Mouse (Mus musculus): ENCODE measurements around the gene Zfp935. TPM values are rescaled to one million over a fixed set of nuclear protein-coding genes. Genes with fewer than 3 reads are reported as not detected.
"Not testable (repeated sequence)": the region's sequence is repeated elsewhere in the genome, so short reads cannot be mapped to it uniquely, and the experiment has no call there.

Gene Zfp935
- polyA plus RNA-seq (2015; fragmentation: Nextera tagmentation; extraction: Ambion mirVana) = 0.28 TPM in 1 of 2 replicates, not detected in the other

DNA sequence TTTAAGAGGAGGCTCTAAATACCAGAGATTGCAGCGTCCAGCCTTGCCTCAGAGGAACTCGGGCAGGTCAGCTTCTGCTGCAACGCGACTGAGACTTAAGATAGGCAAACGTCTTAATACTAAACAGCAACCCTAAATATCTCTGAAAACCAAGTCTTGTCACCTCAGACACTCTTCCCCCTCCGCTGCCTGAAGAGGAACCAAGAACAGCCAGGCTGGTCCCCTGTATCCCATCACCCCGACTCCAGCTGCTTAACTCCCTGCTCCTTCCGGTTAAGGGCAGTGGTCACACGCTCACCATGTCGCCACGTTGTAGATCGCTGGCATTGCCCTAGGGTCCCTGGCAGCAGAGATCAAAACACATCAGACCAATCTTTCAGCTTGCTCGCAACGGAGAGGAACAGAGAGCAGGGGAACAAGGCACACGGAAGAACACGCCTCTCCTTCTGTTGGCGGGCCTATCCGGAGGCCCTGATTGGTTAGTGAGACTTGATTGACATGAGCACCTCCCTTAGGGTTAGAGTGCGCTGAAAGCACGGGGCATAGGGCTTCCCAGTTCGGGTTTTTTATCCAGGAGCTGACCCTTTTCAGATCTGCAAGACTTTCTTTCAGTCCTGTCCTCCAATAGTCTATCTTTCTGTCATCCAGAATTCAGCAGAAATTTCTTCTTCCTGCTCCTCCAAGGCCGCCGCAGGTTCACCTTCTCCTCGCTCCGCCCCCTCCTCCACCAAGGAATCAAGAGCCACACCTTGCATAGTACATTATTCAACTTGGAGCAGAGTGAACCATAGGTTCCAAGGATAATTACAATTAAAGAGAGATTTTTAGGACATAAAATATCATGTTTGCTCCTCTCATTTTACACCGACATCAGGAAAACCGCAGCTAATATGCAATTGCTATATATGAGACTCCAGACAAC is at the start of gene Zfp935:
Zfp935 (minus strand) TSS at position 323 of the 922 bp plus-strand sequence.
- ATAC-seq (replicated peaks) = peak; percentile 75
- not testable (repeated sequence) for H3K4me1 ChIP-seq; H3K9me3 ChIP-seq; H3K27ac ChIP-seq; H3K27me3 ChIP-seq (replicated peaks); H3K36me3 ChIP-seq (replicated peaks)
- peak within 1 kb of the TSS; percentile 49 for H3K4me3 ChIP-seq
- H3K4me2 ChIP-seq = peak within 1 kb of the TSS; percentile 50
- H3K9ac ChIP-seq = peak within 1 kb of the TSS; percentile 55
- 3% methylated on average over 27 of the region's 27 CpGs for WGBS

DNA sequence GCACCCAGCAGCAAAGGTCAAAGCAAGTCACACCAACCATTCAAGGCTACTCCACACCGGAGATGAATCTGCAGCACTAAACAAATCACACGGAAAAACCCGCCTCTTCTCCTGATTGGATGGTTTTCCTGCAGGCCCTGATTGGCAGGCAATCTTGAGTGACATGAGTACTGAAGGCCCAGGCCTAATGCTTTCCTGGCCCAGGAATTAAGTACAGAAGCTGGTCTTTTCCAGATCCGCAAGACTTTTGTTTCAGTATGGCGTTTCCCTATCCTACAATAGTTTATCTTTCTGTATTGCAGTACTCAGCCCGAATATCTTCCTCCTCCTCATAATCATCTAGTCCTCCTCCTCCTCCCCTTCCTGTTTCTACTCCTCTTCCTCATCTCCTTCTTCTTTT is 12.8 kb upstream of the Zfp935 start, which contains the start of gene Zfp934:
Zfp934 (minus strand) TSS at position 101 of the 400 bp plus-strand sequence.
- 88% methylated on average over 4 of the region's 6 CpGs for WGBS
- not testable (repeated sequence) for ATAC-seq (replicated peaks)

DNA sequence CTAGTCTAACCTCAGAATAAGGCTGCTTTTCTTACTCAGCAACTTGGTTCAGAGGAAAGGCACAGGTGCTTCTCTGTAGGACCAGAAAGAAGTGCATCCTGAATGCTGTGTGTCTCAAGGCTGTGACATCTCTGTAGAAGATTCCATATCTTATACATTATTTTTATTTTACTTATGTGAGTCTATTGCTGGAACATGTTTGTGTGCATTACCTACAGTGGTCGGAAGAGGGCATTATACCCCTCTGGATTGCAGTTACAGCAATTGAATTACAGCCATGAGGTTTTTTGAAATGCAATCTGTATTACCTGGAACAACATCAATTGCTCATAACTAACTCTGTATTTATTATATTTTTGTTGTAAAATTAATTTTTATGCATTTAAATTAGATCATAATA is 3.4 kb upstream of the Zfp935 start:
- H3K36me3 ChIP-seq (replicated peaks); H3K4me3 ChIP-seq; H3K9me3 ChIP-seq; H3K4me2 ChIP-seq; H3K27ac ChIP-seq; H3K4me1 ChIP-seq; ATAC-seq (replicated peaks); H3K9ac ChIP-seq; H3K27me3 ChIP-seq (replicated peaks): not testable (repeated sequence)
- WGBS = 19% methylated on average over 1 of the region's 1 CpGs

More for the DNA sequence above, 12.8 kb upstream of the Zfp935 start, which contains the start of gene Zfp934:
- not testable (repeated sequence) for H3K36me3 ChIP-seq (replicated peaks); H3K27ac ChIP-seq; H3K4me1 ChIP-seq; H3K4me2 ChIP-seq; H3K9me3 ChIP-seq; H3K4me3 ChIP-seq; H3K9ac ChIP-seq; H3K27me3 ChIP-seq (replicated peaks)

DNA sequence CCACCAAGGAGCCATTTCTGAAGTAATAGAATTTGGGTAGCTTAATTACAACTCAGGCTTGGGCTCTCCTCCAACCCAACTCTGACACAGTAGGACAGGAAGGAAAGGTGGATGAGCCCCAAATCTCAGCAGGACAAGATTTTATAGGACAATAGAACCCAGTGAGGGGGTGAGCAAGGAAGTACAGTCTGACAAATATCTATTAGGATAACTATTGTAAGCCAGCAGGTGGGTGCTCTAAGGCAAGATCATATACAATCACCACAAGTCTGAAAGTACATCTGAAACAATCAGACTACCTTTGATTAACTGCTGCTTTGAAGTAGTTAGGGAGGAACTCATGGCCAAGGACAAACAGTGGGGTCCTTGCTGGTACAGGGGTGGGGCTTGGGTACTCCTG is 28.2 kb downstream of the Zfp935 start:
- not testable (repeated sequence) for H3K9ac ChIP-seq; H3K4me1 ChIP-seq; H3K9me3 ChIP-seq; H3K27me3 ChIP-seq (replicated peaks); H3K4me3 ChIP-seq; ATAC-seq (replicated peaks); H3K4me2 ChIP-seq; H3K27ac ChIP-seq; H3K36me3 ChIP-seq (replicated peaks)

DNA sequence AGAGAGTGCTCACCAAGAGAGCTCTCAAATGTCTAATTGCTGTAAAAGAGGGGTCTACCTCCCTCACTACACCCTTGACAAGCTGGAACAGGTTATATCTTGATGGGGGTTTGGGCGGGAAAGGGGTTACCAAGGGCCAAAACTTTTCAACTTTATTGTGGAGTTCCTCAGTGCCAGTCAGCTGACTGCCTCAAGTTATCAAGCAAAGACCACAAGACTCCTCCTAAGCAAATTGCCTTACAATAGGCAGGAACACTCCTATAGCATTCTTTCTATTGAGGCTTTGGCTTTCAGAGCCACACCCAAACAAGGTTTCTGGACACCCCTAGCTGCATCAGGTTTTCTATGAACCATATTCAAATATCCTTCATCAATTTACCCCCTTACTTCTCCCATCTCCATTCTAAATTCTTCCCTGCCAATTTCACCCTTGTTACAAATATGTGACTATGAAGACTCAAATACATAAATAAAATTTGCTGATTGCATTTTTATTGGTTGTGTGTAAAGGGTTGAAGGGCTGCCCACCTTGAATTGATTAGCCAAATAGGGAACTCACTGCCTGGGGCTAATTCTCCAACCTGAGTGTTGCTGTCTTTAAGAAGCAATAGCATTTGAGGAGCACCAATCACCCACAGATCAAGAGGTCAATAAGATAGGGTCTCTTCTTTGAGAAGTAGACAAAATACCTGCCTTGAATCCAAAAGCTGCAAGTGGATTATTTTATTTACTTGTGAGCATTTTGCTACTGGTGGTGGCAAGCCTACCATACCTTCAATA is 47.5 kb downstream of the Zfp935 start:
- H3K4me2 ChIP-seq; H3K27ac ChIP-seq; ATAC-seq (replicated peaks); H3K4me3 ChIP-seq; H3K9ac ChIP-seq; H3K36me3 ChIP-seq (replicated peaks); H3K27me3 ChIP-seq (replicated peaks); H3K9me3 ChIP-seq; H3K4me1 ChIP-seq: not testable (repeated sequence)
- 83% methylated on average over 1 of the region's 1 CpGs for WGBS

DNA sequence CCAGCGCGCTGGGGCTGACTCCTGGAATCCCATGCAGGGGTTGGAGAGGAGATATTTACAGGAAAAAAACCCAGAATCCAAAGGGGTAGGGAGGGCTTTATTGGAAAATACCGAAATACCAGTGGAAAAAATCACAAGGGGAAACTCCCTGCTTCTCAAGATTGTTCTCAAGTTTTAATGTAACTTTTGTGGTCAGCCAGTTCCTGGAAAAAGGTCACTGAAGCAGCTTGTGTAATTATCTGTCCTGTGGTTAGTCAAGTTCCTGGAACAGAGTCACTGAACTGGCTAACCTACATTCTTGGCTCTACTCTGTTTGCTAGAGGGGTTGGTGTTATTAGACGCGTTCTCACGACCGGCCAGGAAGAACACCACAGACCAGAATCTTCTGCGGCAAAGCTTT is 85.7 kb downstream of the Zfp935 start:
- not testable (repeated sequence) for H3K9me3 ChIP-seq; H3K4me2 ChIP-seq; H3K4me1 ChIP-seq; H3K9ac ChIP-seq; H3K4me3 ChIP-seq; H3K27me3 ChIP-seq (replicated peaks); H3K27ac ChIP-seq; H3K36me3 ChIP-seq (replicated peaks); ATAC-seq (replicated peaks)
- 94% methylated on average over 8 of the region's 8 CpGs for WGBS

DNA sequence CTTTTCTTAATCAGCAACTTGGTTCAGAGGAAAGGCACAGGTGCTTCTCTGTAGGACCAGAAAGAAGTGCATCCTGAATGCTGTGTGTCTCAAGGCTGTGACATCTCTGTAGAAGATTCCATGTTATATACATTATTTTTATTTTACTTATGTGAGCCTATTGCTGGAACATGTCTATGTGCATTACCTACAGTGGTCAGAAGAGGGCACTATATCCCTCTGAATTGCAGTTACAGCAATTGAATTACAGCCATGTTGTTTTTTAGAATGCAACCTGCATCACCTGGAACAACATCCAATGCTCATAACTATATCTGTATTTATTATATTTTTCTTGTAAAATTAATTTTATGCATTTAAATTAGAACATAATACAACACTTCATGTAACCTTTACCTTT is 88.4 kb downstream of the Zfp935 start:
- H3K27me3 ChIP-seq (replicated peaks); H3K27ac ChIP-seq; ATAC-seq (replicated peaks); H3K36me3 ChIP-seq (replicated peaks); H3K4me3 ChIP-seq; H3K9me3 ChIP-seq; H3K9ac ChIP-seq; H3K4me1 ChIP-seq; H3K4me2 ChIP-seq: not testable (repeated sequence)

DNA sequence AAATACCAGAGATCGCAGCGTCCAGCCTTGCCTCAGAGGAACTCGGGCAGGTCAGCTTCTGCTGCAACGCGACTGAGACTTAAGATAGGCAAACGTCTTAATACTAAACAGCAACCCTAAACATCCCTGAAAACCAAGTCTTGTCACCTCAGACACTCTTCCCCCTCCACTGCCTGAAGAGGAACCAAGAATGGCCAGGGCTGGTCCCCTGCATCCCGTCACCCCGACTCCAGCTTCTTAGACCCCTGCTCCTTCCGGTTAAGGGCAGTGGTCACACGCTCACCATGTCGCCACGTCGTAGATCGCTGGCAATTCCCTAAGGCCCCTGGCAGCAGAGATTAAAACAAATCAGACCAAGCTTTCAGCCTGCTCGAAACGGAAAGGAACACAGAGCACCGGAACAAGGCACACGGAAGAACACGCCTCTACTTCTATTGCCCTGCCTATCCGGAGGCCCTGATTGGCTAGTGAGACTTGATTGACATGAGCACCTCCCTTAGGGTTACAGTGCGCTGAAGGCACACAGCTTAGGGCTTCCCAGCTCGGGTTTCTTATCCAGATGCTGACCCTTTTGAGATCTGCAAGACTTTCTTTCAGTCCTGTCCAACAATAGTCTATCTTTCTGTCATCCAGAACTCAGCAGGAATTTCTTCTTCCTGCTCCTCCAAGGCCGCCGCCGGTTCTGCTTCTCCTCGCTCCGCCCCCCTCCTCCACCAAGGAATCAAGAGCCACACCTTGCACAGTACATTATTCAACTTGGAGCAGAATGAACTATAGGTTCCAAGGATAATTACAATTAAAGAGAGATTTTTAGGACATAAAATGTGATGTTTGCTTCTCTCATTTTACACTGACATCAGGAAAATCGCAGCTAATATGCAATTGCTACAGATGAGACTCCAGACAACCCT is 91.6 kb downstream of the Zfp935 start, which contains the start of gene Gm49359:
Gm49359 (minus strand) TSS at position 409 of the 911 bp plus-strand sequence.
- H3K36me3 ChIP-seq (replicated peaks); H3K4me1 ChIP-seq; H3K27me3 ChIP-seq (replicated peaks): not testable (repeated sequence)
- Histone ChIP-seq H3K4me3 (peak within 1 kb of the TSS; percentile 56), H3K27ac (peak within 1 kb of the TSS; percentile 82), H3K4me2 (peak within 1 kb of the TSS; percentile 44), H3K9ac (peak within 1 kb of the TSS; percentile 73), H3K9me3 (peaks cover 10% of the 10 kb centered on the region; the same call in 1 of the 2 replicates)
- 1% methylated on average over 28 of the region's 28 CpGs for WGBS
- peak; percentile 100 for ATAC-seq (replicated peaks)

Small RNA genes lying within 50 kb of the gene (microRNA-seq; reads per million reads assigned to microRNA genes)
- not detected for gene Gm22256

Other genes starting within 250 kb of the Zfp935 start
- gene Gm3604, start 175.3 kb downstream of the Zfp935 start, polyA plus RNA-seq (2015; fragmentation: Nextera tagmentation; extraction: Ambion mirVana) = 2.0 and 2.4 TPM in 2 replicates
- 16.7 and 16.8 TPM in 2 replicates for gene Gm49359, start 91.7 kb downstream of the Zfp935 start, polyA plus RNA-seq (2015; fragmentation: Nextera tagmentation; extraction: Ambion mirVana)
- 9.2 and 10.5 TPM in 2 replicates for gene Zfp934, start 12.7 kb upstream of the Zfp935 start, polyA plus RNA-seq (2015; fragmentation: Nextera tagmentation; extraction: Ambion mirVana)
- 7.9 and 9.2 TPM in 2 replicates for gene 6720489N17Rik, start 65.7 kb upstream of the Zfp935 start, polyA plus RNA-seq (2015; fragmentation: Nextera tagmentation; extraction: Ambion mirVana)
- 35.2 and 36.6 TPM in 2 replicates for gene Platr25, start 202.2 kb upstream of the Zfp935 start, polyA plus RNA-seq (2015; fragmentation: Nextera tagmentation; extraction: Ambion mirVana)
- 10.2 and 11.5 TPM in 2 replicates for gene Gm5141, start 227.3 kb upstream of the Zfp935 start, polyA plus RNA-seq (2015; fragmentation: Nextera tagmentation; extraction: Ambion mirVana)